Mouse (Mus musculus): Measurements from ENCODE around the gene Tnfrsf9.

GRCm38 (mm10) chr4:150900486-150900885 lies 13.9 kb upstream of the Tnfrsf9 start:
- TF ChIP-seq CTCF (IDR thresholded peaks at IDR 0.05; ENCODE audit: insufficient read depth, low read length) (no peak), POLR2A (IDR thresholded peaks at IDR 0.05; ENCODE audit: borderline replicate concordance, extremely low read depth, low read depth, low read length) (no peak)

Data from lung, adult 2 months (tissue).